Mouse (Mus musculus) forebrain, embryonic 16.5 days (tissue): ENCODE measurements around the gene Nlk. TPM values are rescaled to one million over a fixed set of nuclear protein-coding genes. Genes with fewer than 3 reads are reported as not detected.
A peak's percentile ranks its signal among the peaks of the same experiment; 100 is the strongest.

Experiments used
- ATAC-seq: fragments of 200-750 bp; cut with Nextera tagmentation; 2 replicates; pipeline ENCODE4 v1.8.0; 2017; ENCODE audit warnings: mild to moderate bottlenecking, moderate library complexity
- H3K27ac ChIP-seq: fragments of 300-500 bp; sonication (generic); 2 replicates; pipeline ENCODE4 v1.5.1; 2014; ENCODE audit warnings: low read length, control low read depth
- H3K27me3 ChIP-seq: fragments of 300-500 bp; sonication (generic); replicated peaks from 2 replicates; pipeline ENCODE4 v1.6.1; 2014; ENCODE audit warnings: low read length; ENCODE audit not compliant: control insufficient read depth, insufficient read depth
- H3K36me3 ChIP-seq: fragments of 300-500 bp; sonication (generic); 2 replicates; pipeline ENCODE4 v1.6.1; 2014; ENCODE audit not compliant: control insufficient read depth, insufficient read depth
- H3K4me1 ChIP-seq: fragments of 300-500 bp; sonication (generic); replicated peaks from 2 replicates; pipeline ENCODE4 v1.6.1; 2014; ENCODE audit warnings: low read length; ENCODE audit not compliant: control insufficient read depth, insufficient read depth
- H3K4me2 ChIP-seq: fragments of 300-500 bp; sonication (generic); 2 replicates; pipeline ENCODE4 v1.6.1; 2014; ENCODE audit warnings: mild to moderate bottlenecking, low read length, control low read depth
- H3K4me3 ChIP-seq: fragments of 300-500 bp; sonication (generic); replicated peaks from 2 replicates; pipeline ENCODE4 v1.5.1; 2014; ENCODE audit warnings: mild to moderate bottlenecking, low read length, control low read depth
- H3K9ac ChIP-seq: fragments of 300-500 bp; sonication (generic); replicated peaks from 2 replicates; pipeline ENCODE4 v1.6.1; 2014; ENCODE audit warnings: low read depth, low read length, control low read depth
- H3K9me3 ChIP-seq: fragments of 300-500 bp; sonication (generic); 2 replicates; pipeline ENCODE4 v1.6.1; 2016; ENCODE audit warnings: low read length; ENCODE audit not compliant: control insufficient read depth
- WGBS: fragments of 180-500 bp; shearing (Covaris S2); extraction: QIAGEN DNeasy Blood & Tissue Kit; methylation state at CpG from one replicate; pipeline ENCODE4 v1.1.7; 2014; 5-methylcytosine and 5-hydroxymethylcytosine counted together
- polyA plus RNA-seq: library from polyadenylated mRNA; unstranded; fragments of >200 nt; fragmentation: Nextera tagmentation; extraction: Ambion mirVana; gene quantifications from 2 replicates; pipeline ENCODE4 v1.2.1, GENCODE M21; 2015

Gene Nlk
- 31.2 and 33.6 TPM in 2 replicates for polyA plus RNA-seq

- Histone ChIP-seq H3K4me2 (peak within 1 kb of the TSS; percentile 70), H3K27ac (peak within 1 kb of the TSS; percentile 85), H3K36me3 (no peaks in the 10 kb centered on the region; the same call in none of the 2 replicates), H3K9me3 (no peaks in the 10 kb centered on the region), H3K4me3 (peak within 1 kb of the TSS; percentile 67), H3K27me3 (no peaks in the 10 kb centered on the region), H3K9ac (peak within 1 kb of the TSS; percentile 78), H3K4me1 (peaks cover 30% of the 10 kb centered on the region)
- WGBS = under 1% methylated on average over 48 of the region's 65 CpGs
- peak; percentile 98 for ATAC-seq
Observed at GRCm38 (mm10) chr11:78696777-78697752, at the start of gene Nlk. Gene Nlk (minus strand): TSS chr11:78697373.

- H3K4me2 ChIP-seq = no peak overlapping the region
- H3K4me1 ChIP-seq = peaks cover 20% of the 10 kb centered on the region
- H3K4me3 ChIP-seq = no peak overlapping the region
- H3K9ac ChIP-seq = no peak overlapping the region
- no peaks in the 10 kb centered on the region for H3K27me3 ChIP-seq
- H3K27ac ChIP-seq = no peak overlapping the region
- peaks cover 3% of the 10 kb centered on the region; the same call in 1 of the 2 replicates for H3K36me3 ChIP-seq
- no peak for ATAC-seq
- H3K9me3 ChIP-seq = no peaks in the 10 kb centered on the region
- WGBS = 87% methylated on average over 7 of the region's 7 CpGs
Observed at GRCm38 (mm10) chr11:78746264-78746663, 49.1 kb upstream of the Nlk start.

GRCm38 (mm10) chr11:78745475-78745874, 48.3 kb upstream of the Nlk start:
- no peaks in the 10 kb centered on the region for H3K27me3 ChIP-seq
- H3K4me3 ChIP-seq = no peak overlapping the region
- no peak overlapping the region for H3K9ac ChIP-seq
- H3K36me3 ChIP-seq = peaks cover 3% of the 10 kb centered on the region; the same call in 1 of the 2 replicates
- 56% methylated on average over 4 of the region's 4 CpGs for WGBS
- no peaks in the 10 kb centered on the region for H3K9me3 ChIP-seq
- H3K4me1 ChIP-seq = peaks cover 12% of the 10 kb centered on the region
- no peak overlapping the region for H3K27ac ChIP-seq
- H3K4me2 ChIP-seq = no peak overlapping the region
- ATAC-seq = no peak

GRCm38 (mm10) chr11:78742461-78742860, 45.3 kb upstream of the Nlk start:
- Histone ChIP-seq H3K9ac (no peak overlapping the region), H3K27ac (peak overlapping the region; percentile 38), H3K36me3 (no peaks in the 10 kb centered on the region), H3K27me3 (no peaks in the 10 kb centered on the region), H3K9me3 (no peaks in the 10 kb centered on the region), H3K4me2 (no peak overlapping the region), H3K4me3 (no peak overlapping the region), H3K4me1 (peaks cover 12% of the 10 kb centered on the region)
- 46% methylated on average over 3 of the region's 3 CpGs for WGBS
- peak; percentile 47; the same call in 1 of the 2 replicates for ATAC-seq

- Histone ChIP-seq H3K27ac (peak overlapping the region; percentile 38), H3K4me3 (no peak overlapping the region), H3K4me1 (peaks cover 13% of the 10 kb centered on the region), H3K9ac (no peak overlapping the region), H3K27me3 (no peaks in the 10 kb centered on the region), H3K9me3 (no peaks in the 10 kb centered on the region), H3K4me2 (no peak overlapping the region), H3K36me3 (no peaks in the 10 kb centered on the region)
- WGBS = 8% methylated on average over 7 of the region's 7 CpGs
- ATAC-seq = peak; percentile 90
Observed at GRCm38 (mm10) chr11:78741958-78742357, 44.8 kb upstream of the Nlk start.

GRCm38 (mm10) chr11:78739361-78739760, 42.2 kb upstream of the Nlk start:
- no peak overlapping the region for H3K27ac ChIP-seq
- no peak for ATAC-seq
- H3K4me1 ChIP-seq = peaks cover 18% of the 10 kb centered on the region
- no peaks in the 10 kb centered on the region for H3K9me3 ChIP-seq
- H3K27me3 ChIP-seq = no peaks in the 10 kb centered on the region
- no peak overlapping the region for H3K9ac ChIP-seq
- H3K36me3 ChIP-seq = no peaks in the 10 kb centered on the region
- H3K4me3 ChIP-seq = no peak overlapping the region
- no peak overlapping the region for H3K4me2 ChIP-seq

- Histone ChIP-seq H3K27me3 (no peaks in the 10 kb centered on the region), H3K4me3 (no peak overlapping the region), H3K36me3 (no peaks in the 10 kb centered on the region), H3K4me1 (peaks cover 7% of the 10 kb centered on the region), H3K9me3 (no peaks in the 10 kb centered on the region), H3K9ac (no peak overlapping the region), H3K27ac (peak overlapping the region; percentile 9; the same call in 1 of the 2 replicates), H3K4me2 (no peak overlapping the region)
- 26% methylated on average over 3 of the region's 3 CpGs for WGBS
- ATAC-seq = peak; percentile 82
Observed at GRCm38 (mm10) chr11:78736877-78737408, 39.8 kb upstream of the Nlk start.

GRCm38 (mm10) chr11:78735168-78735567, 38.0 kb upstream of the Nlk start:
- Histone ChIP-seq H3K9ac (no peak overlapping the region), H3K4me2 (no peak overlapping the region), H3K4me1 (peaks cover 6% of the 10 kb centered on the region), H3K4me3 (no peak overlapping the region), H3K9me3 (no peaks in the 10 kb centered on the region), H3K27ac (no peak overlapping the region), H3K27me3 (no peaks in the 10 kb centered on the region), H3K36me3 (no peaks in the 10 kb centered on the region)
- ATAC-seq = no peak
- WGBS = 100% methylated on average over 1 of the region's 1 CpGs

GRCm38 (mm10) chr11:78732619-78733018, 35.4 kb upstream of the Nlk start:
- Histone ChIP-seq H3K9ac (no peak overlapping the region), H3K27me3 (no peaks in the 10 kb centered on the region), H3K36me3 (no peaks in the 10 kb centered on the region), H3K27ac (no peak overlapping the region), H3K4me3 (no peak overlapping the region), H3K9me3 (no peaks in the 10 kb centered on the region), H3K4me1 (peaks cover 6% of the 10 kb centered on the region), H3K4me2 (no peak overlapping the region)
- 90% methylated on average over 6 of the region's 6 CpGs for WGBS
- no peak for ATAC-seq
